Mouse (Mus musculus): ENCODE results near the gene Tle2. TPM values are rescaled to one million over a fixed set of nuclear protein-coding genes. Genes with fewer than 3 reads are reported as not detected.

Gene Tle2
- polyA plus RNA-seq, 1 experiment from 2014 or later: 2.2 TPM

- peaks cover 24% of the 10 kb centered on the region for H3K36me3 ChIP-seq (replicated peaks; ENCODE audit: insufficient read depth, low read length)
- peak overlapping the region; percentile 91 for H3K9ac ChIP-seq (replicated peaks)
- WGBS (ENCODE audit: insufficient replicate concordance): under 1% methylated on average over 23 of the region's 36 CpGs
- peak overlapping the region; percentile 93 for H3K27ac ChIP-seq (ENCODE audit: low read depth)
- peak overlapping the region; percentile 90 for H3K4me3 ChIP-seq (ENCODE audit: low read depth, low read length)
- H3K9me3 ChIP-seq (ENCODE audit: low read length): no peaks in the 10 kb centered on the region
- TF ChIP-seq EP300 (IDR thresholded peaks at IDR 0.05; ENCODE audit: low read depth) (no peak), CTCF (IDR thresholded peaks at IDR 0.05; ENCODE audit: low read depth) (no peak)
- DNase-seq (peak; percentile 78), ATAC-seq (peak; percentile 53)
- H3K4me1 ChIP-seq (ENCODE audit: insufficient read depth): peaks cover 39% of the 10 kb centered on the region
- H3K4me2 ChIP-seq (ENCODE audit: low read depth, low read length): peak overlapping the region; percentile 79
- no peaks in the 10 kb centered on the region for H3K27me3 ChIP-seq (ENCODE audit: insufficient read depth, low read length)
Observed at GRCm38 (mm10) chr10:81559627-81560539, 14.5 kb upstream of the Tle2 start.

GRCm38 (mm10) chr10:81560719-81561459 lies 13.5 kb upstream of the Tle2 start:
- Histone ChIP-seq H3K9ac (replicated peaks) (peak overlapping the region; percentile 91), H3K4me2 (ENCODE audit: low read depth, low read length) (peak overlapping the region; percentile 79), H3K27ac (ENCODE audit: low read depth) (peak overlapping the region; percentile 93), H3K4me1 (ENCODE audit: insufficient read depth) (peaks cover 39% of the 10 kb centered on the region), H3K9me3 (ENCODE audit: low read length) (no peaks in the 10 kb centered on the region), H3K36me3 (replicated peaks; ENCODE audit: insufficient read depth, low read length) (peaks cover 33% of the 10 kb centered on the region), H3K27me3 (ENCODE audit: insufficient read depth, low read length) (no peaks in the 10 kb centered on the region), H3K4me3 (ENCODE audit: low read depth, low read length) (peak overlapping the region; percentile 90)
- peak; percentile 74 for DNase-seq
- ATAC-seq: peak; percentile 35
- WGBS (ENCODE audit: insufficient replicate concordance): 2% methylated on average over 15 of the region's 16 CpGs
- TF ChIP-seq CTCF (IDR thresholded peaks at IDR 0.05; ENCODE audit: low read depth) (no peak), EP300 (IDR thresholded peaks at IDR 0.05; ENCODE audit: low read depth) (no peak)

GRCm38 (mm10) chr10:81562411-81562810 lies 11.9 kb upstream of the Tle2 start:
- TF ChIP-seq CTCF (IDR thresholded peaks at IDR 0.05; ENCODE audit: low read depth) (no peak), EP300 (IDR thresholded peaks at IDR 0.05; ENCODE audit: low read depth) (no peak)
- 0 out of 2 replicates have a peak overlapping the region, but pooled peaks have one; percentile 2 for H3K4me2 ChIP-seq (ENCODE audit: low read depth, low read length)

GRCm38 (mm10) chr10:81563481-81563880 lies 10.9 kb upstream of the Tle2 start:
- Histone ChIP-seq H3K9me3 (ENCODE audit: low read length) (no peaks in the 10 kb centered on the region), H3K9ac (replicated peaks) (peak overlapping the region; percentile 34; the same call in 1 of the 2 replicates), H3K4me1 (ENCODE audit: insufficient read depth) (peaks cover 39% of the 10 kb centered on the region), H3K27me3 (ENCODE audit: insufficient read depth, low read length) (no peaks in the 10 kb centered on the region), H3K4me3 (ENCODE audit: low read depth, low read length) (no peak overlapping the region), H3K27ac (ENCODE audit: low read depth) (0 out of 2 replicates have a peak overlapping the region, but pooled peaks have one; percentile 22), H3K4me2 (ENCODE audit: low read depth, low read length) (peak overlapping the region; percentile 46; the same call in 1 of the 2 replicates), H3K36me3 (replicated peaks; ENCODE audit: insufficient read depth, low read length) (peaks cover 39% of the 10 kb centered on the region)
- TF ChIP-seq CTCF (IDR thresholded peaks at IDR 0.05; ENCODE audit: low read depth) (no peak), EP300 (IDR thresholded peaks at IDR 0.05; ENCODE audit: low read depth) (no peak)
- WGBS (ENCODE audit: insufficient replicate concordance): 44% methylated on average over 6 of the region's 6 CpGs
- ATAC-seq (no peak), DNase-seq (no peak)

More at GRCm38 (mm10) chr10:81562411-81562810, 11.9 kb upstream of the Tle2 start:
- 69% methylated on average over 6 of the region's 6 CpGs for WGBS (ENCODE audit: insufficient replicate concordance)
- no peak overlapping the region for H3K4me3 ChIP-seq (ENCODE audit: low read depth, low read length)
- peaks cover 39% of the 10 kb centered on the region for H3K4me1 ChIP-seq (ENCODE audit: insufficient read depth)
- H3K36me3 ChIP-seq (replicated peaks; ENCODE audit: insufficient read depth, low read length): peaks cover 39% of the 10 kb centered on the region
- ATAC-seq (no peak), DNase-seq (no peak)
- H3K9ac ChIP-seq (replicated peaks): no peak overlapping the region
- H3K27me3 ChIP-seq (ENCODE audit: insufficient read depth, low read length): no peaks in the 10 kb centered on the region
- H3K27ac ChIP-seq (ENCODE audit: low read depth): no peak overlapping the region
- H3K9me3 ChIP-seq (ENCODE audit: low read length): no peaks in the 10 kb centered on the region

GRCm38 (mm10) chr10:81564216-81564615 lies 10.1 kb upstream of the Tle2 start:
- no peaks in the 10 kb centered on the region for H3K27me3 ChIP-seq (ENCODE audit: insufficient read depth, low read length)
- DNase-seq (no peak), ATAC-seq (no peak)
- H3K9ac ChIP-seq (replicated peaks): peak overlapping the region; percentile 18; the same call in 1 of the 2 replicates
- H3K9me3 ChIP-seq (ENCODE audit: low read length): no peaks in the 10 kb centered on the region
- H3K27ac ChIP-seq (ENCODE audit: low read depth): peak overlapping the region; percentile 34; the same call in 1 of the 2 replicates
- H3K4me3 ChIP-seq (ENCODE audit: low read depth, low read length): no peak overlapping the region
- WGBS (ENCODE audit: insufficient replicate concordance): 39% methylated on average over 10 of the region's 10 CpGs
- H3K4me1 ChIP-seq (ENCODE audit: insufficient read depth): peaks cover 35% of the 10 kb centered on the region
- no peak for TF ChIP-seq CTCF (IDR thresholded peaks at IDR 0.05; ENCODE audit: low read depth)
- TF ChIP-seq EP300 (IDR thresholded peaks at IDR 0.05; ENCODE audit: low read depth): no peak
- H3K4me2 ChIP-seq (ENCODE audit: low read depth, low read length): peak overlapping the region; percentile 46
- H3K36me3 ChIP-seq (replicated peaks; ENCODE audit: insufficient read depth, low read length): peaks cover 39% of the 10 kb centered on the region

- DNase-seq (peak; percentile 75), ATAC-seq (no peak)
- no peak overlapping the region for H3K9ac ChIP-seq (replicated peaks)
- H3K36me3 ChIP-seq (replicated peaks; ENCODE audit: insufficient read depth, low read length): peaks cover 39% of the 10 kb centered on the region
- H3K9me3 ChIP-seq (ENCODE audit: low read length): no peaks in the 10 kb centered on the region
- no peak overlapping the region for H3K4me2 ChIP-seq (ENCODE audit: low read depth, low read length)
- 60% methylated on average over 9 of the region's 10 CpGs for WGBS (ENCODE audit: insufficient replicate concordance)
- H3K4me1 ChIP-seq (ENCODE audit: insufficient read depth): peaks cover 36% of the 10 kb centered on the region
- H3K27ac ChIP-seq (ENCODE audit: low read depth): no peak overlapping the region
- no peak for TF ChIP-seq EP300 (IDR thresholded peaks at IDR 0.05; ENCODE audit: low read depth)
- peak; percentile 84 for TF ChIP-seq CTCF (IDR thresholded peaks at IDR 0.05; ENCODE audit: low read depth)
- H3K27me3 ChIP-seq (ENCODE audit: insufficient read depth, low read length): no peaks in the 10 kb centered on the region
- H3K4me3 ChIP-seq (ENCODE audit: low read depth, low read length): no peak overlapping the region
Observed at GRCm38 (mm10) chr10:81564734-81565133, 9.6 kb upstream of the Tle2 start.

All from liver, postnatal 0 days (tissue).